Mouse (Mus musculus): ENCODE results near the gene Celf5. TPM values are rescaled to one million over a fixed set of nuclear protein-coding genes. Genes with fewer than 3 reads are reported as not detected.
A peak's percentile ranks its signal among the peaks of the same experiment; 100 is the strongest.

Gene Celf5
- total RNA-seq, 2 experiments from 2014 or later: 0.17 to 0.47 TPM

- intact Hi-C loops (cut with DNase I): no loop called here
- no peak for DNase-seq (ENCODE audit: low spot score)
Measured at GRCm38 (mm10) chr10:81498316-81499249, 16.1 kb upstream of the Celf5 start.

DNA sequence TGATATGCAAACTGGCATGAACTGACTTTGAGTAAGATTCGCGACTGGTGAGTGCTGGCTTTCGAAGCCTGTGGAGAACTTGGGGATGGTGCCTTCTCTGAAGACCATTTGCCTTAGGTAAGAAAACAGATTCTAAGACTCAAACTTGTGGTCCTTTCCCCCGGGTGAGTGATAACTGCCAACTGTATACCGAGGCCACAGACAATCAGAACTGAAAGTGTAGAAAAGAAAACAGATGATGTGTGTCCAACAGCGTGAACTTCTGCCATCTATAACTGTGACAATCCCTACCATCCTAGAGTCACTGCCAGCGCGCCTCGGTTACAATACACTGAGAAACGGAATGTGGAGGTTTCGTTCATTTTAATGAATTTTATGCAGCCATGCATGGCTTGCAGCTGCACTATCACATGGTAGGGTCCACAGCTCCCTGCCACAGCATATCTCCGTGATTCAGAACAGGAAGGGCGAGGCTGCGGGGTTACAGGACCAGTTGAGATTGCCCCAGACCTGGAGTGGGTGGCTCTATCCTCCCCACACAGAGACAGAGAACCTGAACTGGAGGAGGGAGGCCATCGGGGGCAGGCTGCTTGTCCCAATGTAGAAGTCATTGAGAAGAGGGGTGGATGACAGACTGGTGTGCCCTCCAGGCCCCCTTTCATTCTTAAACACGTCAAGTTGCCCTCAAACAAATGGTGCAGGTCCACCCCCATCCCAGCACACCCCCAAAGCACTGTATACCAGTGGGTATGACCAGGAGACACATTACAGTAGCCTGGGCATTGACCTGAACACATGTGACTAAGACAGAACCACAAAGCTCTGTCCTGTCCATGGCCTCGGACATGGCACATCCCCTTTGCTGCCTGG is 15.1 kb upstream of the Celf5 start:
- intact Hi-C loops (cut with DNase I): no loop called here

DNA sequence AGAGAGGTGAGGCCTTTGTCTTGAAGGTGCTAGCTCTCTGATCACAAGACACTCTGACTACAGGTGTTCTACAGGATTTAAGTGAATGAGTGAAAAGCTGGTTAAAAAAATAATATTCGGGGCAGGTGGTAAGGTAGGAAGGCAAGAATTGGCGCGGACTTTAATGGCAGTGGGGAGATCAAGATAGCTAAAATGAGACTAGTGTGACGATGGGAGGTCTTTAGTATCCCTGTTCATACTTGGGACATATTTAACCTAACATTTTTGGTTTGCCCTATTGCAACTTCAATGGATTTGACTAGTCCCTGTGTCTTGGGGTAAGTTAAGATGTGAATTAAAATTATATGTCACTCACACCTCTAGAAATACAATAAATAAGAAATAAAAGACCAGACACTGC is 14.5 kb upstream of the Celf5 start:
- DNase-seq (ENCODE audit: low spot score): no peak
- intact Hi-C loops (cut with DNase I): no loop called here

More for the DNA sequence above, 15.1 kb upstream of the Celf5 start:
- DNase-seq (ENCODE audit: low spot score): no peak

GRCm38 (mm10) chr10:81496264-81496901 is 13.9 kb upstream of the Celf5 start, which contains the start of gene Ncln:
Gene Ncln (minus strand): TSS chr10:81496392.
- peak; percentile 96 for DNase-seq (ENCODE audit: low spot score)
- intact Hi-C loops (cut with DNase I): no loop called here

- intact Hi-C loops (cut with DNase I): no loop called here
- DNase-seq (ENCODE audit: low spot score): no peak
Measured at GRCm38 (mm10) chr10:81495616-81496263, 13.2 kb upstream of the Celf5 start.

DNA sequence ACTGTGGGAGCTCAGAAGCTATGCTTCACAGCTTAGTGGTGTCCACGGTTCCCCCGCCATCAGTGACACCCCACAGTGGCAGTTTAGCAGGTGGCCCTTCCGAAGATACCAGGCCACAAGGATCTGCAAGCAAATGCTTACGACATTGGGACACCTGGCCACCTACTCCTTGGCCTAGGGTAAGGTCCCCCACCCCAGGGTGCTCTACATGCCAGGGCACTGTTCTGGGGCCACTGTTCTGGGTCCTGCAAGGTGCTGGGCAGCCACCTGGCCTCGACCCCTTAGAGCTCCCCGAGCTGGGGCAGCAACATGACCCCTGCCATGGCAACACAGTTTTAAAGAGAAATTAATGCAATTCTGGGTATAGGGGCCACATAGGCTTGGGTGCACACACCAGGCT is 12.6 kb upstream of the Celf5 start:
- DNase-seq (ENCODE audit: low spot score): no peak
- intact Hi-C loops (cut with DNase I): no loop called here

DNA sequence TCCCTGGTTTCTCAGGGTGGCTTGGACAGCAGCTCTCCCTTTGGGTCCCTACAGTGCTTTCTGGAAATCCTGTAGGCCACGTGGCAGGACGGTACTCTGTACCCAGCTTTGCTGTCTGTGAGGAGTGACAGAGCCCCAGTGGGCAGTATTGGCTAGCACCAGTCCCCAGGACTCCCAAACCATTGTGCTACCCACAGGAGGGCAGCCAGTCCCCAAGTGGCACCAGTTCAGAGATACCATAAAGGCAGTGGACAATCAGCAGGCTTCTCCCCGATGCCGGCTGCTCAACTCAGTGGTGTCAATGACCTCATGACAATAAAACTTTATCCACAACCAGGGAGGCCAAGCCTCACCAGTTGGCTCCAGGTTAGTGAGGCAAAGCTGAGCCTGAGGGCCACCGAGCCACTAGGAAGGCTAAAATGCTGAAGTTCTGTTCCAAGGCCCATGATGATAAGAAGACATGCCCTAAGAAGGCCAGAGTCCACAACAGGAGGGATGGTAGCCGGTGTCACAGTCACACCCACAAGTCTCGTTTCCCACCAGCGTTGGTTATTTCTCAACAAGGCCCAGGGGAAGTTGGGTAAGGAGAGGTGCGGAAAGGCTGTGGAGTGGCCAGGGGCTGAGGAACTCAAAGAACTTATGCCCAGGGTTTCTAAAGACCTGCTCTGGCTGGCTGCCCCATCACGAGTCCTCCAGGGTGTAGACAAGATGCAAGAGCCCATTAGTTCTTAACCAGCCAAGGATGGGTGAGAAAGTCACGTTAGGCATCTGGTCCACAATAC is 11.9 kb upstream of the Celf5 start:
- no peak for DNase-seq (ENCODE audit: low spot score)
- intact Hi-C loops (cut with DNase I): loop anchor here (5.0 kb wide), 1 partner anchor 597 kb away; no protein-coding TSS in a partner anchor

DNA sequence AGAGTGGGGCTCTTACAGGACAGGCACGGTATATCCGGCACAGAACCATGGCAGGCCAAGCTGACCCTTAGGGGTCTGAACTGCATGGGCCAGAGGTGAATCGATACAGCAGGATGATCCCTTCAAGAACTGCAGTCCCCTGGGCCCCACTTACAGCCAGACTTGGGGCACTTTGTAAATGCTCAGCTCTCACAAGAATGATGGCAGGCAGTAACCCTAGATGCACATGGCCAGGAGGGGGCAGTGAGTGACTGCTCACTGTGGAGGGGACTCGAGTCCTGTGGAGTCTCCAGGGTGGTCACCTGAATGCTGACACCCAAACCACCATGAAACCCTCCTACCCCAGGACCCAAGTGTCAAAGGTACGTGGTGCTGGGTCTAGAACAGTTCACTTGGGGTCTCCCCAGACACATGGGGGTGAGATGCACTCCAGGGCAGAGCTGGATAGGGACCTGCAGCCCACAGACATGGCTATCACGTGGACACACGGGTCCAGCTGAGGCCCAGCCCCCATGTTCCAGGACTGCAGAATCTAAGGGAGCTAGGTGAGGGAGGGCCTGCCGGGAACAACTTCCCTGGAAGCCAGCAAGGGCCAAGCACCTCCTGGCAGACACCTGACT is 11.2 kb upstream of the Celf5 start:
- DNase-seq (ENCODE audit: low spot score): no peak
- intact Hi-C loops (cut with DNase I): loop anchor here (5.0 kb wide), 1 partner anchor 596 kb away; no protein-coding TSS in a partner anchor

DNA sequence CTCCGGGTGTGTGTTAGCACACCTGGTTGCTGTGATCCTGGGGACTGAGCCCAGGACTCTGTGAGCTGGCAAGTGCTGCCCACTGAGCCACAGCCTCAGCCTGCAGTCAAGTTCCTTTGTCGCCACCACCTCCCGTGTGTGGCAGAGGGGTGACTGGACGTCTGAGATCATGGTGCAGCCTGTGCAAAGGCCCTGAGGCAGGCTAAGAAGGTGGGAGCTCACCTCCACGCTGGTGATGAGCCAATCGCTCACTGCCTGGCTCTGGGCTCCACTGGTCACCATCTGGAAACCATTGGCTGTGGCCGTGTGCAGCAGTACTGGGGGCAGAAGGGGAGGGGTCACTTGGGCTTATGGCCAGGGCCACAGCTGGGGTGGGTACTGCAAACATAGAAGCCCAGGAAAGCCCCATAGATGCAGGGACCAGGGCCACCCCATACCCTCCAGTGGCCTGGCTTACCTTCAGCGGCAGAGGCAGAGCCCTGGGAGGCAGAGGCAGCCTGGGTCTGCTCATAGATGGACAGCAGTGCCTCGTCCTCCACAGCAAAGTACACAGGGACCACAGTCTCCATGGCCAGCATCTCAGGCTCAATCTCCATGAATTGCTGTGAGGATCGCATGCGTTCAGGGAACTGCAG is 10.2 kb upstream of the Celf5 start:
- intact Hi-C loops (cut with DNase I): loop anchor here (5.0 kb wide), 1 partner anchor 595 kb away; no protein-coding TSS in a partner anchor
- DNase-seq (ENCODE audit: low spot score): no peak

DNA sequence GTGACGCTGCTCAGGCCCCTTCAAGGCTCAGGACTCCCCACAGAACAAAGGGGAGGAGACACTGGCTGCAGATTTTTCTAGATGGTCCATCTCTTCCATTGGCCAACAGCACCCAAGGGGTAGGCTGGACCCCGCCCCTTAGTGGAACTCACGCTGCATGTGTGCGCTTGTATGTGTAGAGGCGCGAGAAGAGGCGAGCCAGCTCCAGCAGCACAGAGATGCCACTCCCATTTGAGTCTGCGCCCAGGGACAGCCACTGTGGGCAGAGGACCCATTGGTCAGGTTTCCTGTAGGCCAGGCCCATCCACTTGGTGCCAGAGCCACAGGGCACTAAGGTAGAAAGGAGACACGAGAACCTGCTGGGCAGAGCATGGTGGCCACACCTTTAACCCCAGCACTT is 8.5 kb upstream of the Celf5 start:
- intact Hi-C loops (cut with DNase I): loop anchor here (5.0 kb wide), 1 partner anchor 594 kb away; no protein-coding TSS in a partner anchor
- no peak for DNase-seq (ENCODE audit: low spot score)

DNA sequence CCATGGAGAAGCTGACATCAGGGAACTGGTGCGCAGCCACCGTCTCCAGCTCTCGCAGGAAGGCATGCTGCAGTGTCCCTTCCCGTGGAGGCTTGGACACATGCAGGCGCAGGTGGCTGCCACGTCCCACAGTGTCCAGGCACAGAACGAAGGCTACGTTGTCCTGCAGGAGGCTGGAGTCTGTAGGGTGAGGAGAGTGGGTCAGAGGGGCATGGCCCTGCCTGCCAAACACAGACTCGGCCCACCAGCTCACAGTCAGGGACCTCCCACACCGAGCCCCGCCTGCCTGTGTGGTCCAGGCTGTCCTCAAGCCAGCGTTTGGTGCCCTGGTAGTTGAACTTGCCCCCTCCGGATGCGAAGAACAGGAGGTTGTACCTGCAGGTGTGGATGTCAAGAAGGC is 7.4 kb upstream of the Celf5 start:
- DNase-seq (ENCODE audit: low spot score): no peak
- intact Hi-C loops (cut with DNase I): loop anchor here (5.0 kb wide), 1 partner anchor 593 kb away; no protein-coding TSS in a partner anchor

GRCm38 (mm10) chr10:81488081-81488480 is 5.6 kb upstream of the Celf5 start:
- DNase-seq (ENCODE audit: low spot score): no peak
- intact Hi-C loops (cut with DNase I): no loop called here

DNA sequence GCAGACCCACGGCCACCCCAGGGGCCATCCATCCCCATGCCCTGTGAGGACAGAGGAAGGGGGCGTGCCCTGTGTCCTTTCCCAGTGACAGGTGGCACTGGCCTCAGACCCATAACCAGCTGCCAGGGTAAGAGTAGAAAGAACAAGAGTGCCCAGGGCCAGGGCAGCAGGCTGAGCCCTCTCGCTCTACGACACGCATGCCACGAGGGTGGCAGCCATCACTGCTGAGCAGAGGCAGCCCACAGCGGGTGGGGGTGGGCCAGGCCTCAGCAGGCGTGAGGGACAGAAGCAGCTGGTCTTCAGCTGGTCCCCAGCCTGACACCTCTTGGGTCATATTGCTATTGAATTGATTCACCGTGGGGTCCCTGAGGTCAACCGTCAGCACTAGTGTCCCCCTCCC is 4.0 kb upstream of the Celf5 start:
- intact Hi-C loops (cut with DNase I): no loop called here
- DNase-seq (ENCODE audit: low spot score): no peak

DNA sequence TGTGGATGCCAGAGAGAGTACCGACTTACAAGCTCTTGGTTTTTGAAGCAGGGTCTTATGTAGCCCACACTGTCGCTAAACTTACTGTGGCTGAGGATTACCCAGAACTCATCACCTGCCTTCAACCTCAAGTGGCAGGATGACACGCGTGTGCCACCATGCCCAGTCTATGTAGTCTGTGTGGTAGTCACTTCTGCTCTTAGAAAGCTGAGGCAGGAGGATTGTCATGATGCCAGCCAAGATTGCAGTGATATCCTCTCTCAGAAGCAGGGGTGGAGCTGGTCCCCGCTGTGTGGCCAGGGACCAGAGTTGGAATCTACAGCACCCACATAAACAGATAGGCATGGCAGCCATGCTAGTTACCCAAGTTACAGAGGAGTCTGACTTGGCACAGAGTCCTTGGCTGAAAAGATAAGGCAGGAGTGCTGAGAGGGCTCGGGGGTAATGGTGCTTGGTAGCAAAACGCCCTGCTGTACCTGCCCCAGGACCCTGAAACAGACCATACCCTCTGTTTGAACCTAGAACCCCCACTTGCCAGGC is 3.0 kb upstream of the Celf5 start:
- no peak for DNase-seq (ENCODE audit: low spot score)
- intact Hi-C loops (cut with DNase I): no loop called here

DNA sequence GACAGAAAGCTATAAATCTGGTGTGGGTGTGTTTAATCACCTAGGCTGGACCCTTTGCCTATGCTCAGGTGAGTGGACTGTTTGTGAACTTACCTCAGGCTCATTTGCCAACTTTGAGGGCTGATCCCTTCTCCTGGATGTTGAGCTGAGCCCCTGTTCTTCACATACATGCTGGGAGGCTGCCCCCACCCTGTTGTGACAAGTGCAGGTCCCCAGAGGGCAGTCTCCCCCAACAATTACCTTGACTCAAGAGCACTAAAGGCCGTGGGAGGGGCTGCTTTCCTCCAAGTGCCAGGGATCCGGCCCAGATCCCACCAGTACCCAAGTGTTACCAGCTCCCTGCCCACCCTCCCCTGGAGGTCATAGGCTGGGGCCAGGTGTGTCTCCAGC is 2.5 kb upstream of the Celf5 start:
- DNase-seq (ENCODE audit: low spot score): no peak
- intact Hi-C loops (cut with DNase I): no loop called here

GRCm38 (mm10) chr10:81484441-81485059 is 2.0 kb upstream of the Celf5 start:
- DNase-seq (ENCODE audit: low spot score): no peak
- intact Hi-C loops (cut with DNase I): no loop called here

- DNase-seq (ENCODE audit: low spot score): no peak
- intact Hi-C loops (cut with DNase I): no loop called here
Measured at GRCm38 (mm10) chr10:81483983-81484382, 1.5 kb upstream of the Celf5 start.
